Mouse (Mus musculus) telencephalon, adult 2 months (tissue): ENCODE data around the gene Clasrp.
A peak's percentile ranks its signal among the peaks of the same experiment; 100 is the strongest.
"Not testable (repeated sequence)": the region's sequence is repeated elsewhere in the genome, so short reads cannot be mapped to it uniquely, and the experiment has no call there.

Experiments
- DNase-seq: peaks from one replicate; pipeline ENCODE4 v3.0.0-alpha.2; 2011; ENCODE audit warnings: low read depth, low spot score

Gene Clasrp

DNA sequence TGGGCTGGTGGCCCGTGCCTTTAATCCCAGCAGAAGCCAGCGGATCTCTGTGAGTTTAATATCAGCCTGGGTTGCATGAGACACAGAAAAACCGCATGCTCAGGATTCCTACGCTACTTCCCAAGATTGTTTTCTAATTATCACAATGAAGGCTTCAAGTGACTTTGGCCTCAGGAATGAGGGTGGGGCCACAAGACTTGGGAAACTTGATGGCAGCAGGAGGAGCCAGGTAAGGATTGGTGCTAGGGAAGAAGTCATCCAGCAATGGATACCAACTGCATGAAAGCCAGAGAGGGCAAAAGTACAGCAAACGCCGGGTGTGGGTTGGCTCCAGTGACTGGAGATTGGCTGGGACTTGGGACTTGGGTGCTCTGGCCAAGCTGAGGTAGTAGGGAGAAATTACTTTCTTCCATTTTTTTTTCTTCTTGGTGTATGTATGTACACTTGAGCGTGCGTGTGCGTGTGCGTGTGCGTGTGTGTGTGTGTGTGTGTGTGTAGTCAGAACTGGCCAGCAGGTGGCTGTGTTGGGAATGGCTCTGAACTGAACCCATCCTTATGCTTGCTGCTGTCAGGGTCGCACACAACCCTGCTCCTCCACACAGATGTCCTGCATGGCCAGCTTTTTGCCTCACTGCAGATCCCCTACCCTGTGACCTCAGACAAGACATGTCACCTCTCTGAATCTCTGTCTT is 5.5 kb upstream of the Clasrp start:
- no peak for DNase-seq

DNA sequence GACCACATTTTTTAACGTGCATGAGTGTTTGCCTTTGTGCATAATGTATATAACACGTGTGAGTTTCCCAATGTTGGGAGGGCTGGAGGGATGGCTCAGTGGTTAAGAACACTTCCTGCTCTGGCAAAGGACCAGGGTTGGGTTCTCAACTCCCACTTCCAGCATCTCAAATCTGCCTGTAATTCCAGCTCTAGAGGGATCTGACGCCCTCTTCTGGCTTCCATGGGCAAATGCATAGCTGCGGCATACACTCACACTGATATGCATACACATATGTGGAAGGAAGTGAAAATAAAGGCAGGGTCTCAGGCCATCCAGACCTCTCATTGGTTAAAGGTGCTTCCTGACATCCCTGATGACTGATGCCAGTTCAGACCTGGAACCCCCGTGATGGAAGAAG is 3.0 kb upstream of the Clasrp start:
- no peak for DNase-seq

DNA sequence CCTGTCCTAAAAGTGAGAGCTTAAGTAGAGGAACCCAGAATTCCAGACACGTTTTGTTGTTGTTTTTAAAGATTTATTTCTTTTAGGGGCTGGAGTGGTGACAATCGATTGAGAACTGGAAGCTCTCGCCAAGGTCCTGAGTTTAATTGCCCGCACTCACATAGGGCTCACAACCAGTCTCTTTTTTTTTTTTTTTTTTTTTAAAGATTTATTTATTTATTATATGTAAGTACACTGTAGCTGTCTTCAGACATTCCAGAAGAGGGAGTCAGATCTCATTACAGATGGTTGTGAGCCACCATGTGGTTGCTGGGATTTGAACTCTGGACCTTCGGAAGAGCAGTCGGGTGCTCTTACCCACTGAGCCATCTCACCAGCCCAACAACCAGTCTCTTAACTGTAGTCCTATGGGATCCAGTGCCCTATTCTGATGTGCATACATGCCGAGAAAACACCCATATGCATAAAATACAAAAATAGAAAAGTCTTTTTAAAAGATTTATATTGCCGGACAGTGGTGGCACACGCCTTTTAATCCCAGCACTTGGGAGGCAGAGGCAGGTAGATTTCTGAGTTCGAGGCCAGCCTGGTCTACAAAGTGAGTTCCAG is 424 bp upstream of the Clasrp start:
- not testable (repeated sequence) for DNase-seq

DNA sequence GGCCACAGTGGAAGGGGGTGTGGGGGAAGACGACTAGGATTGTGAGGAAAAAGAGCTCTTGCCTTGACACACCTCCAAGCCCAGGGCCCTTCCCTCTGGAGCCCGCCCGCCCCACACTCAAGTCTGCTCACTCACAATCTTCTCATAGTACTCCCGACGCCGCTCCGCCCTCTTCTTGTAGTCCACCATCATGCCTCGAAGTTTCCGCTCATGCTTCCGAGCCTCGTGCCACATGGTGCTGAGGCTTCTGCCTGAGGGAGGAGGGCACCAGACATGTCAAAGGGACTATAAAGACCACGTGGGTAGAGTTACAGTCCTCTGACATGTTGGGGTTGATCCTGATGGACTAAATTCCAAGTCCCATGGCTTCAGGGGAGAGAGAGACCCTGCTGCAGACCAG is 1.2 kb downstream of the Clasrp start:
- no peak for DNase-seq

DNA sequence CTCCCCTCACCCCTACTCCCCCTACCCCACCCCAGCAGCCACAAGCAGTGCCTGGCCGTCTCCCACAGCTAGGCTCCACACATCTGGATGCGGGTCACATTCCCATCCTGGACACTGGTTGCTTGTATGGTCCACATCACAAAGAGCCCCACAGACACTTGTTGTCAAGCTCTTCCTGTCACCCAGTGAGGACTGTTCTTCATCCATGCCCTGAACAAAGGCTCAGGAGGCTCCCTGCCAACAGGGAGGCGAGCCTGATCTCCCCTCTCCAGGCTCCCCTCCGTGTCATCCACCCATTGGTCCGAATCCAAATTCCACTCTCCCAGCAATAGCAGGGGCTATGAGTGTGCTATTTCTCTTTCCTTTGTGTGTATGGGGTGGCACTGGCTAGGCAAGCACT is 3.7 kb downstream of the Clasrp start:
- peak; percentile 85 for DNase-seq

DNA sequence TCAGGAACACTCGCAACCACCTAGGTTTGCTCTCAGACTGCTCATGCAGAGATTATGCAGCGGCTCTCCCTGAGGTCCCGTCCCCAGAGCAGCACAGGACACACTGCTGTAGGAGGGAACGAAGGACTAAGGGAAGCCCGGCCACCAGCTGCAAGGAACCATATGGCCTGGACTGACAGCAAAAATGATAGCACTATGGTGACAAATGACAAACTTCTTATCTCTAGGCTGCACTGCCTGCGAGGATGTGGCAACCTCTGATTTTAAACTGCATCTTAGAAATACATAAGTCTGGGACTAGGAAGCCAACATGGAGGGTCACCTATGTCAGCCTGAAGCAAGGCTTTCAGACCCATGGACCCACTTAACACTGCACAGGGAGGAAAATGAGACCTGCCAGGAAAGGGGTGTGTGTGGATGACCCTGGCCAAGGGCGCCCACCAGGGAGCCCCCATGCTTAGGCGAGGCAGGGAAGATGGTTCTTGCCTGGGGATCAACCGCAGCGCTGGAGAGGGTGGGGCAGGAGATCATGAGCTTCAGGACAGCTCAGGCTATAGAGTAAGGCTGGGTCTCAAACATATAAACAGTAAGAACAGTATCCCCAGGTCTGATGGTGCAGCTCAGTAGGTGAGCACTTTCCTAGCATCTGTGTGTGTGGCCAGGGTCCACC is 11.1 kb downstream of the Clasrp start:
- no peak for DNase-seq

DNA sequence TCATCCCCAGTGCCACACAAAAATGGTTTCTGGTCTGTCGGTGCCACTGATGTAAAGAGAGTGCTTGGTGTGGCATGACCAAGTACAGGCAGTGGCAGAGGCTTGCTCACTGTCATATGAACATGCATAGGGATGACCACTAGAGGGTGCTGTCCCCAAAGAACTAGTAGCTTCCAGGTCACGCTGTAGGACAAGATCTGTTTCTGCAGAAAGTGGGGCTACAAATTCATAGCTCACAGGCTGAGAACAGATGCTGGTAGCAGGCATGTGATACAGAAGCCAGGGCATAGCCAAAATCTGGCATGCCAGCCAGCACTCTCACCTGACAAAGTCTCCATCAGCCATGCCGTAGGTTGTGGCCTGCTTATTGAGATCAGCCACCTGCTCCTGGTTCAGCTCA is 14.4 kb downstream of the Clasrp start:
- peak; percentile 73 for DNase-seq

DNA sequence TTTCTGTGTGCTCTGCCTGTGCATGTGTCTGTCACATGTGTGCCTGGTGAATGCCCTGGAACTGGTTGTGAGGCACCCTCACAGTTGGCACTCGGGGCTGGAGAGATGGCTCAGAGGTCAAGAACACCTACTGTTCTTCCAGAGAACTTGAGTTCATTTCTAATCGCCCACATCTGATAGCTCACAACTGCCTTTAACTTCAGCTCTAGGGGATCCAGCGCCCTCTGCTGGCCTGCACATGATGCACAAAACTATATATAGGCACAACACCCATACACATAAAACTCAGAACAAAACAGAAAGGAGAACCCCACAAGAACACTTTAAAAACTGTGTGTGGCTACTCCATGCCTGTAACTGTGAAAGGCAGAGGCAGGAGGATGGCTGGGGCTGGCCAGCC is 15.1 kb downstream of the Clasrp start:
- DNase-seq, result peak; percentile 18

DNA sequence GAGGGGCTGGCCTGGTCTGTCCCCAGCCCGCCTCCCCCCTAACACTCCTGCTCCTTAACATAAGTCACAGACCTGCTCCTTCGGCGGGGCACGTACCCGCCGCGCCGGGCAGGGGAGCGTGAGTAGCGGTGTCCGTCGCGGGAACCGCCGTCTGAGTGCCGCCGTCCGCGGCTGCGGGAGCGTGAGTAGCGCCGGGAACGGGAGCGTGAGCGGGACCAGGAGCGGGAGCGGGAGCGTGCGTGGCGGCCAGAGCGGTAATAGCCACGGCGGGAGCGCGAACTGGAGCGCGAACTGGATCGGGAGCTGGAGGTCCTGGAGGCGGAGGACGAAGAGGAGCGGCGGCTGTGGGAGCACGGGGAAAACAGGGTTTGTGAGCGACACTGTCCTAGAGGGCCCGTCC is 18.0 kb downstream of the Clasrp start:
- DNase-seq, result no peak

DNA sequence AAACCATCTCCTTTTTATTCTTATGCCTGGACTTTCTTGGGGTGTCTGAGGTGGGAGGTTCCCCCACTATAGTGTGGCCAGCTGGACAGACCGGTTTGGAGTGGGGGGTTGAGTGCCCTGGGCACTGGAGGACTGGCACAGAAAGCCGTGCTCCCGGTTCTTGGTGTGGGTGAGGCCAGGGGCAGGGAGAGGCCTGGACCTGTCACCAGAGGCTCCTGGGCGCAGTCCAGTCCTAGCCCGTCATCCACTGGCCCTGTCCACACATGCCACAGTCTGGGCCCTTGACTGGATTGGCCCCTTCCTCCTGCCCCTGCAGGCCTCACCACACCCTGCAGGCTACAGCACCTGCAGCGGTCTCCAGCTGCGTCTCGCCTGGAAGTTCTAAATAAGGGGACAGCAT is 23.7 kb downstream of the Clasrp start:
- DNase-seq, result no peak

DNA sequence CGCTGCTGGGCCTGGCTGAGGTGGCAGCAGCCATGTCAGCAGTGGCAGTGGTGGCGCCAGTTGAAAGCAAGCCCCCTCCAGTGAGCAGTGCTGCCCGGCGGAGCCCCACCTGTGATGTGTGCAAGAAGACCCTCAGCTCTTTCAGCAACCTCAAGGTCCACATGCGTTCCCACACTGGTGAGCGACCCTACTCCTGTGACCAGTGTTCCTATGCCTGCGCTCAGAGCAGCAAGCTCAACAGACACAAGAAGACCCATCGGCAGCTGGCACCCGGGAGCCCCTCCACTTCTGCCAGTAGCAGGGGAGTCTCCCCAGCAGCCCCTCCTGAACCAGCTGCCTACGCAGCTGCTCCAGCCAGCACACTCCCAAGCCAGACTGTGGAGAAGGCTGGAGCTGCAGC is 24.5 kb downstream of the Clasrp start:
- DNase-seq, result no peak

DNA sequence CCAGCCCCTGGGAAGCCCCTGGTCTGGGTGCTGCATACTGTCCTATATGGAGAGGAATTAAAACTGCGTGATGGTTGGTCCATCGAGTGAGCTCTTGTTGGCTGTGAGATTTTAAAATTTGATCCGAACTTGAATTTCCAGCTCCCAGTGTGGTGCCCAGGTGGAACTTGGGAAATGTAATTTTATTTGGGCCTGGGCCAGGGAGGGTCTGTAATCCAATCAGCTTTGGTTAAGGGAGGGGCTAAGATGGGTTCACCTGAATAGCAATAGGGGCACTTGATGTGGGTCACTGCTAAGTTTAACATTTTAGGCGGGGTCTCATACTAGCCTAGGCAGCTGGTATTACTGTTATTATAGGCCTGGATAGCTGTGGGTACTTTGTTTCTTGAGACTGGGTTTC is 25.9 kb downstream of the Clasrp start:
- no peak for DNase-seq

DNA sequence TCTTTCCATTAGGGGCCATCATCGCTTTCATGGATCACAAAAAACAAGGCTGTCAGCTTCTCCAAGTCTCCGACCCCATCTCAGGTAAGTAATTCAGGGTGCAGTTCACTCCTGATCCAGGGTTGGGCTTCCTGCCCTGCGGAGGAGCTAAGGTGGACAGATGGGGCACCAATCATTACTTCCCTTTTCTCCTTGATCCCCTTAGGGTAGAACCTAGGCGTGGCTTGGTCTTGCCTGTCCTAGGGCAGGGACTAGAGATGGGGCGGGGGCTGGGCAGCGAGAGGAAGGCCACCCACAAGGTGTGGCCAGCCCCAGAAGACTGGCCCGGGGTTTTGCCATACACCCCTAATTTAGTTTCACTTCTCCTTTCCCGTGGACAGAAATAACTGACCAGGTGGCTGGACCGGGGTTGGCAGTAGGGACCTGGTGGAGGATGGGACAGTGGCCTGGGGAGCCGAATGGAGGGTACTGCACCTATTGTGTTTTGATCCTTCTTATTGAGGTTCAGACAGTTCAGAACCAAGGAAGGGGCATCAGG is 26.3 kb downstream of the Clasrp start:
- DNase-seq, result no peak

DNA sequence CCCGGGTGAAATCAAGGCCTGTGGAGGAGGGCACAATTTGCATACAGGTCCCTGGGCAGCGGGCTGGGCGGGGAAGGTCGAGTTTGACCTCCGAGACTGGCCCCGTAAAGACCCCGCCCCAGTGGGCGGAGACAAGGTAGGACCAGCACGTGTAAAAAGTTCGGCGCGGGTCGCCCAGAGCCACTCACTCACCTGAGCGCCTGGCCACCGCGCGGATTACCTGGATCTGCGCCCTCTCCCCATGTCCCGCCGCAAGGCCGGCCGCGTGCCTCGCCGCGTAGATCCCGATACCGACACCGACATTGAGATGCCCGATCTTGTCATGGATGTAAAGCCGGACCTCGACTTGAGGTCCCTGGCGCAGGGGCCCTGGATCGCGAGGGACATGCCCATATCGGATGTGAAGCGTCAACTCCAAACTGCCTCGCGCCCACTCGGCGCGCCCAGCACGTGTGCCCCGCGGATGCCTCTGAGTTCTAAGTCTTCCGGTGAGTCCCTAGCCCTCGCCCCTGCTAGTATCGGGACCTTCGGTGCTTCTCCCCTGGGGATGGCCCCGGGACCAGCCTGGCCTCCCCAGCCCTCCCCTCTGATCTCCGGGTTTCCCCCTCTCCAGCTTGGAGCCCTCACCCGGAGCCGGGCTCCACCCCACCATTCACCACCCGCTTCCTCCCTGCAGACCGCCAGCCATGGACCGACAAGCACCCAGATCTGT is 27.0 kb downstream of the Clasrp start, which contains the start of the genes Zfp296 and Gemin7:
Gene Zfp296 (plus strand): TSS at position 147 of the 712 bp plus-strand sequence.
Gene Gemin7 (minus strand): TSS at position 455 of the 712 bp plus-strand sequence.
- DNase-seq, result no peak

DNA sequence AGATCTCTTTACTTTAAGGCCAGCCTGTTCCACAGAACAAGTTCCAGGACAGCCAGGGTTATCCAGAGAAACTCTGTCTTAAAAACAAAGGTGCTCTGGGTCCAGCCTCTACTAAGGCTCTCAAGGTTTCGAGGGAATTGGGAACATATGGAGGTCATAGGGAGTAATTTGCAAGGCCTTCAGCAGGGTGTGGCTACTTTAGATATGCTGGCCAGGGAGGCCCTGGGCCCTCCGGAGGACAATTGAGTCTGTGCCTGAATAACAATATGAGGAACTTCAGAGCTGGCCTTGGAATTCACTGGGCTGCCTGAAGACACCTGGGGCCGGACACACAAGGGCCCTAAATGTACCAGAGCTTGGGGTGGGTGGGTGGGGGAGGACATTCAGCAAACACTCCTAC is 28.7 kb downstream of the Clasrp start:
- no peak for DNase-seq

DNA sequence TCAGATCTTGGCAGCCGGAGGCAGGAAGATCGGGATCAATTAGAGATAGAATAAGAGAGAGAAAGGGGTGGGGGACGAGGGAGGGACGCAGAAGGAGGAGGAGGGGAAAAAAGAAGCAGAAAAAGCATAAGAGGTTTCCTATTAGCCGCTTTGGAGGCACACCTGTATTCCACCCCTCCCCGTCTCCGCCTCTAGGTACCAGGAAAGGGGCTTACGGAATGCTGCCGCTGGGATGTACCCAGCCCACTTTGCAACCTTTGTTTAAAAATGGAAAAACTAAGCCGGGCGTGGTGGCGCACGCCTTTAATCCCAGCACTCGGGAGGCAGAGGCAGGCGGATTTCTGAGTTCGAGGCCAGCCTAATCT is 30.5 kb downstream of the Clasrp start:
- DNase-seq, result no peak

DNA sequence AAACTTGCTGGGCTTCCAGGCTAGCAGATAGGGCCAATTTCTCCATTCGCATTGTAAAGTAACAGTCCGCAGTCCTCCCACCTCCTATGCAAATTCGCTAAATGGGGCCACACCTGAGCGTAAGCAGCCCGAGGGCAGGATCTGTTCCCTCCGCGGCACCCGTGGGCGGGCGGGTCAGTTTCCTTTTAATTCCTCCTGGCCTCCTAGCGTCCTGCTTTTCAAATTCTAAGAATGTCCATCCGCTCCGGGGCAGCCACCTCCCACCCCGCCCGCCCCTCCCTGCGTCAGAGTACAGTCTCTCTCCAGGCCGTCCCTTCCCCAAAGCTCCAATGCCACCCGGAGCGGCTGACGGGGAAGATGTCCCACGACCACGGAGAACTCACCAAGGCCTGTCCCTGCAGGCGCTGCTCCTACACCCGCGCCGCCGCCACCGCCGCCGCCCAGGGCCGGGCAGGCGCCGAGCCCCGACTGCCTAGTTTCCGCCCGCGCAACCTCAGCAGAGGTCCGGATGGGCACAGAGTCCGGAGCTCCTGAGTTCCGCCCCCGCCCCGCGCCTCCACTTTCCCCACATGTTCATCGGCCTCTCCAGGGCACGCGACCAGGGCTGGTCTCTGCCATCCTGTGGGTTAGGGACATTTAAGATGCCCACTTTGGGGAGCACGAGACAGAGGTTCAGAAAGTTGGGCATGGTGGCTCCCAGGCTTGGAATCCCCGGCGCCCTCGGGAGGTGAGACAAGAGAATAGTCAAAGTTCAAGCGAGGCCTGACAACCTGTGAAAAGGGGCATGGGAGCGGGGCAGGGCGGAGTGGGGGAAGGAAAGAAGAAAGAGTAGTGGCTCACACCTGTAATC is 31.1 kb downstream of the Clasrp start:
- no peak for DNase-seq

DNA sequence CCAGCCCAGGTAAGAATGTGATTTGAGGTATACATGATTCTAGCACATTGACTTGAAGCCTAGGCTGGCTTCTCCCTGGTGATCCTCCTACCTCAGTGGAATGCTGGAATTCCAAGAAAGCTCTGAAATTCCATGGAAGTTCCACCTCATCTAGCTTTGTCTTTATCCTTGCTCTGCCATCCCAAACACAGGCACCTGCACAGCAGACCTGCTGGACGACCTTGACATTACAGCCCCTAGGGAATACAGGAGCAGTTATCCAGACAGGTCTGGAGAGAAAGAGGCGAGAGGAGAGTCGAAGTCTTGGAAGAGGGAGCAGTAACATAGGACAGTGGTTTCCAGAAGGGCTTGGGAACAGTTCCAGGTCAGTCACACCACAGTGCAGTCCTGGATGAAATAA is 34.6 kb downstream of the Clasrp start:
- DNase-seq, result no peak

DNA sequence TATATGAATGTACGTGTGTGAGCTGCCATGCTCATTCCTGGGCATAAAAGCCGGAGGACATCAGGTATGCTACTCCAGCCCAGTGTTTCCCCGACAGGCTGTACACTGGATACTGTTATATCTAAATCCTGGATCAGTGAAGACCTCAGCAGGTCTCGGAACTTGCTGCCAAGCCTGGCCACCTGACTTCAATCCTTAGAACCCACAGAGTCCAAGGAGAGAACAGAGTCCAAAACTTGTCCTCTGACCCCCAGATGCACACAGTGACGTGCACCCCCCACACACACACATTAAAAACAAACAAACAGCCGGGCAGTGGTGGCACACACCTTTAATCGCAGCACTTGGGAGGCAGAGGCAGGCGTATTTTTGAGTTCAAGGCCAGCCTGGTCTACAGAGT is 36.9 kb downstream of the Clasrp start:
- no peak for DNase-seq

DNA sequence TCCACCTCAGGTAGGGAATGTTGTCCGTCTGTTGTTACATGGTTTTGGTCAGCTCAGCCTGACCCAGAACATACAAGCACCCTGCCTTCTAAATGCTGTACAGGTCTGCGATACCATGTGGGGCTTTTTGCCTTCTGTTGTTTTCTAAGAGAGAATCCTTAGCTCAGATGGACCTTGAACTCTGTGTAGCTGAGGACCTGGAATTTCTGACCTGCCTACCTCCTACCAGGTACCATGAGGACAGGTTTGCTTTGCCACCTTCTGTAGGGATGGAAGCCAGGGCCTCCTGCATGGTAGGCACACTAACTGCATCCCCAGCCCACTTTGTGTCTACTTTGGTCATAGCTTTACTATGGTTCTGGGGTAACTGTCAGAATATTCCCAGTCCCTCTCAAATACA is 38.5 kb downstream of the Clasrp start:
- no peak for DNase-seq

DNA sequence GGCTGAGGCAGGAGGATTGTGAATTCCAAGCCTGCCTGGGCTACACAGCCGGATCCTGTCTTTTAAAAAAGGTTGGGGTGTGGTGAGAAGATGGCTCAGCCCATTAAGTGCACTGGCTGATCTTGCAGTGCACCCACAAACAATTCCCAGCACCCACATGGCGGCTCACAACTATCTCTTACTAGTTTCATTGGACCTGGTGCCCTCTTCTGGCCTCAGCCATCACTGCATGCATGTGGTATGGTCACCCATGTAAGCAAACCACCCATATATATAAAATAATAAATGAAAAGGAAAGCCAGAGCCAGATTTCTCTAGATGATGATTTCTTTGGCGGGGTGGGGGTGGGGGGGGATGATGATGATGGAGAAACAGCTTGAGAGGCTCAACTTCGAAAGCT is 39.8 kb downstream of the Clasrp start:
- DNase-seq, result no peak
